Mouse (Mus musculus) cerebellum, adult 9-11 months (tissue): ENCODE data around the gene Gpr137.
"Not testable (repeated sequence)": the region's sequence is repeated elsewhere in the genome, so short reads cannot be mapped to it uniquely, and the experiment has no call there.

Experiments
- DNase-seq: peaks from one replicate; pipeline ENCODE4 v3.0.0; 2022

The Gpr137 gene

DNA sequence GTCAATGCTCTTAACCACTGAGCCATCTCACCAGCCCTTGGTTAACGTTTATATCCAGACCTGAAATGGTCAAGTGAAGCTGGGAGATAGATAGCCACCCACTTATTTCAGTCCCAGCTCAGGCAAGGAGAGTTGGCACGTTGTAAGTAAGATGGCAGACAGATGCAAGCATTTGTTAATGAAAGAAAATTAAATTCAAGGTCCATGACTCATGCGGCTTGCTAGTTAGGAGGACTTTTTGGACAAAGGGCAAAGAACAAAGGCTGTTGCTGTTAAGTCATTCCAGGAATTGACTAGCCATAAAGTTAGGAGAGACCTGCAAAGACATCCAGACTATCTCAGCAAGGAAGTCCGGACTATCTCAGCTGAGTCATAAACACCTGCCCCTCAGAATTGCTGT is 42.6 kb downstream of the Gpr137 start:
- no peak for DNase-seq

DNA sequence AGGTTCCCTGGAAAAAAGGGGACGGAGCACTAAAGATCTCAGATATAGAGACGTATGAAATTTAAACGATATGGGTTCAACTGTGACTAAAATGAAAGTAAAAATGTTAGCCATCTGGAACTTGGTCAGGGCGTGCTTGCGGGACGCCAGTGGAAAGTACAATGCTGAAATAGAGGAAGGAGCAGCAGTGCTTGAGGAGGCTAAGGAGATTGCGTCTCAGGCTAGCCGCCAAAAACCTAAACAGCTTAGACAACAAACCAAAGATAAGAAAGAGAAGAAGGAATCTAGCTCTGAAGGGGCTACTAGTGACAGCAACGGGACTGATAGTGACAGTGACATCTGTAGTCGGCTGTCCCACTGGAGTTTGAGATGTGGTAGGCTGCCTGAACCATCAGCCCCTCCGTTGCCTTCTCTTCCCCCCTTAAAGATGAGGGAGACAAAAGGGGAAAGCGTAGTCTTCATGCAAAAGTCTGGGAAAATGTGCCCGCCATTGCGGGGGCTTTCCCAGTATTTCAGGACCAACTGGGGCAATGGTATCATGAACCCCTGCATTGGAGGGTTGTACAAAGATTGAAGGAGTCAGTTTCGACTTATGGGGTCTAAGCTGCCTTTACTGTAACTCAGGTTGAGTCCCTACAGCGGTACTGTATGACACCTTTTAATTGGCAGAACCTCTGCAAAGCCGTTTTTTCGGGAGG is 46.5 kb downstream of the Gpr137 start:
- DNase-seq, result not testable (repeated sequence)

DNA sequence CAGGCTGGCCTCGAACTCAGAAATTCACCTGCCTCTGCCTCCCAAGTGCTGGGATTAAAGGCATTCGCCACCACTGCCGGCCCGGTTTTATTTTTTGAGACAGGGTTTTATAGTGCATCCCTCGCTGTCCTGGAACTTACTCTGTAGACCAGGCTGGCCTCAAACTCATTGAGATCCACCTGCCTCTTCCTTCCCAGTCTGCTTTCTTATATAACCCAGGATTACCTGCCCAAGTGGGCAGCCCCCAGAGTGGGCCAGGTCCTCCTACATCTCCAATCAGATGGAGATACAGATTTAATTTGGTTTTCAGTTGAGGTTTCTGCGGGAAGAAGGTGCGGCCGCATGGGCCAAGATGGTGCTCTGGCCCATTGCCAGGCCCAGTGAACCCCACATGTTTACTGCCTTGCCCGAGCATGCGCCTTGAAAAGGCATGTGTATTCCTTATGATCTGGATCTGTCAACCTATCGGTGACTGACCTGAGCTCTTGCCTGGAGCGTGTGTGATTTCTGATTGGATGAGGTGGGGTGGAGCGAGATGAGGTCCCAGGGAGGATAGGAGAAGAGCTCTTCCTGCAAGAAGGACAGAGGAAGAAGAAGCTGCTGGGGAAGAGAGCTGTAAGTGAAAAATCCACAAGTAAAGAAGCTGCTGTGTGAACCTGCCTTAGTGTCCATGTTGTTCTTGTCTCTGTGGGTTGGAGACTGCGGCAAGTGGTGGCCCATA is 48.4 kb downstream of the Gpr137 start:
- DNase-seq, result no peak

DNA sequence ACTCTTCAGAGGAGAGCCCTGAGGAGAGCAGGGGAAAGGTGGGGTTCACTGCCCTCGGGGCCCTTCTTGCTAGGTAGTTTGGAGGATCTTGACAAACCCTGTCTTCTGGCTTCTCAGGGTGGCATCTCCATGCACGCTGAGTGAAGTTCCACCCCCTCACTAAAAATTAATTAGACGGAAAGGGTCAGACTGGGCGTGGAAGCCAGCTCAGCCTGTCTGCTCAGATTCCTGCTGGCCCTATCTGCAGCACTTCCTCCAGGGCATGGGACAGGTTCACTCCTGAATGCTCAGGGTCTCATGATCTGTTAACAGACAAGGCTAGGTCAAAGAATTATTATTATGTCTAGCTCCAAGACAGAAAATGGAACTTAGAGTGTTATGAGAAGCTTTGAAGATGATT is 49.8 kb downstream of the Gpr137 start:
- no peak for DNase-seq
